Mouse (Mus musculus) kidney, embryonic 16.5 days (tissue): ENCODE measurements around the gene Sla2. TPM values are rescaled to one million over a fixed set of nuclear protein-coding genes. Genes with fewer than 3 reads are reported as not detected.
A peak's percentile ranks its signal among the peaks of the same experiment; 100 is the strongest.

ENCODE experiments used
- ATAC-seq: fragments of 200-750 bp; cut with Nextera tagmentation; 2 replicates; pipeline ENCODE4 v1.8.0; 2017; ENCODE audit warnings: moderate TSS enrichment; ENCODE audit not compliant: low FRiP score, low TSS enrichment
- H3K27ac ChIP-seq: fragments of 300-500 bp; sonication (generic); 2 replicates; pipeline ENCODE4 v1.5.1; 2014; ENCODE audit warnings: low read length
- H3K27me3 ChIP-seq: fragments of 300-500 bp; sonication (generic); 2 replicates; pipeline ENCODE4 v1.6.1; 2014; ENCODE audit warnings: low read length, control low read depth, mixed read lengths; ENCODE audit not compliant: insufficient read depth
- H3K36me3 ChIP-seq: fragments of 300-500 bp; sonication (generic); 2 replicates; pipeline ENCODE4 v1.6.1; 2014; ENCODE audit warnings: low read length, control low read depth, mixed read lengths; ENCODE audit not compliant: insufficient read depth
- H3K4me1 ChIP-seq: fragments of 300-500 bp; sonication (generic); 2 replicates; pipeline ENCODE4 v1.6.1; 2014; ENCODE audit warnings: low read length, control low read depth, mixed read lengths; ENCODE audit not compliant: insufficient read depth
- H3K4me2 ChIP-seq: fragments of 300-500 bp; sonication (generic); replicated peaks from 2 replicates; pipeline ENCODE4 v1.6.1; 2014; ENCODE audit warnings: low read depth, low read length
- H3K4me3 ChIP-seq: fragments of 300-500 bp; sonication (generic); 2 replicates; pipeline ENCODE4 v1.5.1; 2014; ENCODE audit warnings: mild to moderate bottlenecking, low read length
- H3K9ac ChIP-seq: fragments of 300-500 bp; sonication (generic); replicated peaks from 2 replicates; pipeline ENCODE4 v1.6.1; 2014; ENCODE audit warnings: low read length
- H3K9me3 ChIP-seq: fragments of 300-500 bp; sonication (generic); 2 replicates; pipeline ENCODE4 v1.6.1; 2016; ENCODE audit warnings: low read length, control low read depth
- WGBS: fragments of 180-500 bp; shearing (Covaris S2); extraction: QIAGEN DNeasy Blood & Tissue Kit; methylation state at CpG from one replicate; pipeline ENCODE4 v1.1.7; 2014; 5-methylcytosine and 5-hydroxymethylcytosine counted together
- polyA plus RNA-seq: library from polyadenylated mRNA; unstranded; fragments of >200 nt; fragmentation: Nextera tagmentation; extraction: Ambion mirVana; gene quantifications from 2 replicates; pipeline ENCODE4 v1.2.1, GENCODE M21; 2015

Sla2 gene
- polyA plus RNA-seq, 1 experiment from 2014 or later: 0.36 TPM

DNA sequence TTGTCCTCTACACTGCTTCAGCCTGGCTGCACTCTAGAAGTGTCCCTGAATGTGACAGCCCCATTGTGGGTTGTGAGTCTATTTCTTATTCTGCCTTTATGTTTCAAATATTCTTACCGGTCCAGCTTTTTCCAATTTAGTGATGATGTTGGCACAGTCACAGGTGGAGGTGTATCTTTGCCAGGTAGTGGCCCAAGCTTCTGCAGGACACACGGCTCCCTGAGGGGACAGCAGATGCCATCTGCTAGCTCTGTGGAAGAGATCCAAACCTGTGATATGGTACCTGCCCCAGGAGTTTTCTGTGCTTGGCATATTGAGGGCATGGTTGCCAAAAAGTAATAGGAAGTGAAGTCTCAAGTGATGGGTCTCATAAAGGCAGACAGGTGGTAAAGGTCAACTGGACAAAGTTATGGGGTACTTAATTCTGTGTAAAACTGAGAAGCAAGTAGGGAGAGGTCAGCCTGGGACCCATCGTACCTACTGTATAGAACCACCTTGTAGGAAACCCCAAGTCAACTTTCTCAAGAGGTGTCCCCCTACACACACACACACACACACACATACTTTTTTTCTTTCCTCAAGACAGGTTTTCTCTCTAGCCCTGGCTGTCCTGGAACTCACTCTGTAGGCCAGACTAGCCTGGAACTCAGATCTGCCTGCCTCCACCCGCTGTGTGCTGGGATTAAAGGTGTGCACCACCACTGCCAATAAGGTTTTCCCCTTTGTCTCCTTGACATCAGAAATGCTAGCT lies 12.1 kb downstream of the Sla2 start:
- Histone ChIP-seq H3K9ac (no peak overlapping the region), H3K27me3 (no peaks in the 10 kb centered on the region), H3K4me2 (no peak overlapping the region), H3K36me3 (peaks cover 31% of the 10 kb centered on the region), H3K4me1 (no peaks in the 10 kb centered on the region), H3K27ac (no peak overlapping the region), H3K9me3 (no peaks in the 10 kb centered on the region), H3K4me3 (no peak overlapping the region)
- 96% methylated on average over 4 of the region's 4 CpGs for WGBS
- ATAC-seq: no peak

DNA sequence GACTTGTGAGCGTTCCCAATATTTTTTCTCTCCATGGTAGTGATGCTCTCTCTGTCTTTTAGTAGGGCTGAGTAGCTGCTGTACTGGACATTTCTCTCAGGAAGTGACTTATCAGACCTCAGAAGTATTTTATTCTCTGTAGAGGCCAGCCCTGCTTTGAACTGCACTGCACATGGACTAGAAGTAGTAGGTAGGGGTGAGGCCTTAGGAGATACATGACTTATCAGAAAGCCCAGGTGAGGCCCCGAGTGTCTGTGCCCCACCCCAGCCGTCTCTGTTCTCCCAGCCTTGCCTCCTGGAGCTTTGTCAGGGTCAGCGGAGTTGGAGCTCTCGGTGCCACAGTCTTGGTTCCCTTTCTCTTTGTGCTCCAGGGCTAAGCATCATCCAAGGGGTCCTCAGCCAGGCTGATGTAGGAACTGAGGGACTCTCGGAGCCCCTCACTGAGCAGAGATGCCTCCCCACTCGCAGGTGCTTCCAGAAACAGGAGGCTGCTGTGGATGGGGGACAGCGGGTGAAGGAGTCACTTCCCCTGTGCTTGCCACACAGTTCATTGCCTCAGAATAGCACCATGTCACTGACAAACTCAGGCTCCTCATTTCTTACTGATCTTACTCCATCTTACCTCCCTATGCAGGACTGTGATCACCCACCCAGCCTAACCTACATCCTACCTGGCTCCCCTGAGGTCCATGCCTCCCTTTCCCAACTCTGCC lies 12.8 kb downstream of the Sla2 start:
- no peak overlapping the region for H3K4me3 ChIP-seq
- H3K9ac ChIP-seq: no peak overlapping the region
- H3K36me3 ChIP-seq: peaks cover 33% of the 10 kb centered on the region
- H3K27ac ChIP-seq: no peak overlapping the region
- no peaks in the 10 kb centered on the region for H3K4me1 ChIP-seq
- no peak for ATAC-seq
- WGBS: 90% methylated on average over 8 of the region's 8 CpGs
- H3K27me3 ChIP-seq: no peaks in the 10 kb centered on the region
- no peak overlapping the region for H3K4me2 ChIP-seq
- H3K9me3 ChIP-seq: no peaks in the 10 kb centered on the region

- ATAC-seq: no peak
Observed at GRCm38 (mm10) chr2:156873629-156874028, 13.4 kb downstream of the Sla2 start.

DNA sequence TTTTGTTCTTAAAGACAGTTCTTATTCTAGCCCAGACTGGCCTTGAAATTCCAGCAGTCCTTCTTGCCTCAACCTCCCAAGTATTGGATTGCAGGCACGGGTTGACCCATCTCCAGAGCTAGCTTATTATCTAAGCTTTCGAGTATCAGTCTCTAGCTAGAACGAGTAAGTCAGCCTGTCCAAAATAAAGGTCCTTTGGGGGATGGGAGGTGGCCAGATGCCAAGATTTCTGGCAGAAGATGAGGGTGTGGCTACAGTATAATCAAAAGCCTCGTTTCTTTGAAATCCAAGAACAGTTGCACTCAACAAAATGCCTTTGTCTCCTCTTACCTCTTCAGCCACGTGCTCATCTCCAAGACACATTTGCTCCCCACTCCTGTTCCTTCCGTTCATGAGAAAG lies 16.5 kb downstream of the Sla2 start:
- 43% methylated on average over 6 of the region's 6 CpGs for WGBS
- no peaks in the 10 kb centered on the region for H3K4me1 ChIP-seq
- H3K27ac ChIP-seq: no peak overlapping the region
- no peak overlapping the region for H3K9ac ChIP-seq
- no peak overlapping the region for H3K4me2 ChIP-seq
- H3K9me3 ChIP-seq: no peaks in the 10 kb centered on the region
- peaks cover 51% of the 10 kb centered on the region for H3K36me3 ChIP-seq
- no peaks in the 10 kb centered on the region for H3K27me3 ChIP-seq
- ATAC-seq: no peak
- no peak overlapping the region for H3K4me3 ChIP-seq

More at GRCm38 (mm10) chr2:156873629-156874028, 13.4 kb downstream of the Sla2 start:
- no peak overlapping the region for H3K4me2 ChIP-seq
- no peak overlapping the region for H3K9ac ChIP-seq
- H3K27me3 ChIP-seq: no peaks in the 10 kb centered on the region
- H3K9me3 ChIP-seq: no peaks in the 10 kb centered on the region
- no peak overlapping the region for H3K27ac ChIP-seq
- 32% methylated on average over 5 of the region's 5 CpGs for WGBS
- no peak overlapping the region for H3K4me3 ChIP-seq
- H3K4me1 ChIP-seq: no peaks in the 10 kb centered on the region
- H3K36me3 ChIP-seq: peaks cover 33% of the 10 kb centered on the region

GRCm38 (mm10) chr2:156869554-156869953 lies 17.4 kb downstream of the Sla2 start:
- 93% methylated on average over 7 of the region's 7 CpGs for WGBS

GRCm38 (mm10) chr2:156868994-156869393 lies 18.0 kb downstream of the Sla2 start:
- peaks cover 41% of the 10 kb centered on the region for H3K36me3 ChIP-seq

More at GRCm38 (mm10) chr2:156869554-156869953, 17.4 kb downstream of the Sla2 start:
- Histone ChIP-seq H3K27me3 (no peaks in the 10 kb centered on the region), H3K9ac (no peak overlapping the region), H3K9me3 (no peaks in the 10 kb centered on the region), H3K27ac (no peak overlapping the region), H3K36me3 (peaks cover 47% of the 10 kb centered on the region), H3K4me2 (no peak overlapping the region), H3K4me3 (no peak overlapping the region), H3K4me1 (peaks cover 2% of the 10 kb centered on the region)
- no peak for ATAC-seq

GRCm38 (mm10) chr2:156864481-156864880 lies 22.5 kb downstream of the Sla2 start:
- Histone ChIP-seq H3K4me2 (peak overlapping the region; percentile 91), H3K4me1 (peaks cover 17% of the 10 kb centered on the region), H3K9me3 (no peaks in the 10 kb centered on the region), H3K27me3 (no peaks in the 10 kb centered on the region), H3K4me3 (peak overlapping the region; percentile 84), H3K36me3 (peaks cover 22% of the 10 kb centered on the region), H3K9ac (peak overlapping the region; percentile 92; the same call in 1 of the 2 replicates), H3K27ac (peak overlapping the region; percentile 86; the same call in 1 of the 2 replicates)
- WGBS: 78% methylated on average over 3 of the region's 3 CpGs
- ATAC-seq: no peak

More at GRCm38 (mm10) chr2:156868994-156869393, 18.0 kb downstream of the Sla2 start:
- WGBS: 82% methylated on average over 8 of the region's 8 CpGs
- Histone ChIP-seq H3K4me3 (no peak overlapping the region), H3K27me3 (no peaks in the 10 kb centered on the region), H3K9ac (no peak overlapping the region), H3K4me1 (peaks cover 7% of the 10 kb centered on the region), H3K4me2 (no peak overlapping the region), H3K27ac (no peak overlapping the region), H3K9me3 (no peaks in the 10 kb centered on the region)
- no peak for ATAC-seq

DNA sequence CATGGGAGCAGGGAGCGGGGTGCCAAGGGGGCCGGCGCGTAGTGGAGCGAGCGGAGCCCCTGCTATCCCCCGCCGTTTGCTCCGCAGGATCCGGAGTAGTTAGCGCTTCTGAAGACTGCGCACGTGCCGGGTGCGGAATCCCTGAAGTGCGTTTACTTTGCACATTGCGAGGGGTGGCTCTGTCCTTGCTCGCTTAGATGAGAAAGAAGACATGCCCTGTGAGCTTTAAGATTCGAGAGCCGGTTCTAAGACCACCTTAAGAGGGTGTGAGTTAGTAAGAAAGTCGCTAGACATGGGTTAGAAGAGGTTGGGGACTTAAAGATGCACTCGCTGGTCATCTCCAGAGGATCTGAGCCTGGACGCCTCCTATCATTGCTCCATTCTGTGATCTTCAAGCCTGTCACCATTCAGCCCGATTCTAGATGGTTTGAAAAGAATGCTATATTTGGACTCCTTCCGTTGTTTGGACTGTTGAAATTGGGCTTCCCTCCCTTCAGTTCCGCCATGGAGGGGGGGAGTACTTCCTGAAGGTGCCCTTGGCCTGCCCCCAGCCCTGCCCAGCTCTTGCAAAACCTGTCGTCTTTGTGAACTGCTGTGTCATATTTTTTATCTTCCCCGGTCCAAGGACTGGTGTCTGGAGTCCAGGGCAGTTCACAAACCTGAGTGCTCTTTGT lies 23.4 kb downstream of the Sla2 start:
- ATAC-seq: no peak
- peaks cover 27% of the 10 kb centered on the region for H3K36me3 ChIP-seq
- H3K27me3 ChIP-seq: no peaks in the 10 kb centered on the region
- peak overlapping the region; percentile 84 for H3K4me3 ChIP-seq
- H3K4me2 ChIP-seq: peak overlapping the region; percentile 91
- H3K4me1 ChIP-seq: peaks cover 17% of the 10 kb centered on the region
- under 1% methylated on average over 28 of the region's 28 CpGs for WGBS
- H3K9ac ChIP-seq: peak overlapping the region; percentile 92
- H3K9me3 ChIP-seq: no peaks in the 10 kb centered on the region
- H3K27ac ChIP-seq: peak overlapping the region; percentile 86

DNA sequence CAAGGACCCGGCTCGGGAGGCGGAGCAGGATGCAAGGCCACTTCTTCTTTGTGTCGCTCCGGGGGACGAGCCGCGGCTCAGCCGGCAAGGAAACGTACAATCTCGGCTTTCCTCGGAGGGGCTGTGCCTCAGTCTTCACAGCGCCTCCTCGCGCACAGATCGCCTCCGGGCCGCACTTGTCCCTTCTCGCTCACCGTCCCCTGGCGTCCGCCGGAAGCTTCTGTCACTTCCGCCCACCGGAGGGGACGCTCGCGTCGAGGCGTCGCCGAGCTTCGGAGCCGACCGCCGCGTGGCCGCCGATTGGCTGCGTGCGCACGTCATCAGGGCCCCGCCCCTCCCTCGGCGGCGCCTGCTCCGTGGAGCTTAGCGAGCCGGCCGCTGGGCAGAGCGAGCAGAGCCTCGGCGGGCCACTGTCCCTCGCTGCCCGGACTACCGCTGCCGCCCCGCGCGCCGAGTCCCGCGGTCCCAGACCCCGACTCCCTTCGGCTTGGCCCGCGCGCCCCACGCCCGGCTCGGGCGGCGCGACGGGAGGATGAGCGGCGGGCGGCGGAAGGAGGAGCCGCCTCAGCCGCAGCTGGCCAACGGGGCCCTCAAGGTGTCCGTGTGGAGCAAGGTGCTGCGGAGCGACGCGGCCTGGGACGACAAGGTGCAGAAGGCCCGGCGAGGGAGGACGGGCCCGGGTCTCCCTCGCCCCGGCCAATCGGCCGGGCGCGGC lies 24.1 kb downstream of the Sla2 start, which contains the start of gene Rab5if:
Rab5if (plus strand) TSS at position 357 of the 715 bp plus-strand sequence.
- H3K27ac ChIP-seq: peak within 1 kb of the TSS; percentile 96
- WGBS: under 1% methylated on average over 94 of the region's 98 CpGs
- H3K36me3 ChIP-seq: peaks cover 26% of the 10 kb centered on the region
- H3K9ac ChIP-seq: peak within 1 kb of the TSS; percentile 92
- H3K9me3 ChIP-seq: no peaks in the 10 kb centered on the region
- no peaks in the 10 kb centered on the region for H3K27me3 ChIP-seq
- H3K4me1 ChIP-seq: peaks cover 17% of the 10 kb centered on the region
- peak; percentile 97 for ATAC-seq
- peak within 1 kb of the TSS; percentile 91 for H3K4me2 ChIP-seq
- H3K4me3 ChIP-seq: peak within 1 kb of the TSS; percentile 84
